Mouse (Mus musculus): ENCODE measurements around the gene Clk2. TPM values are rescaled to one million over a fixed set of nuclear protein-coding genes. Genes with fewer than 3 reads are reported as not detected.
"Not testable (repeated sequence)": the region's sequence is repeated elsewhere in the genome, so short reads cannot be mapped to it uniquely, and the experiment has no call there.

Gene Clk2
- polyA plus RNA-seq, 1 experiment from 2014 or later = 50.3 TPM

DNA sequence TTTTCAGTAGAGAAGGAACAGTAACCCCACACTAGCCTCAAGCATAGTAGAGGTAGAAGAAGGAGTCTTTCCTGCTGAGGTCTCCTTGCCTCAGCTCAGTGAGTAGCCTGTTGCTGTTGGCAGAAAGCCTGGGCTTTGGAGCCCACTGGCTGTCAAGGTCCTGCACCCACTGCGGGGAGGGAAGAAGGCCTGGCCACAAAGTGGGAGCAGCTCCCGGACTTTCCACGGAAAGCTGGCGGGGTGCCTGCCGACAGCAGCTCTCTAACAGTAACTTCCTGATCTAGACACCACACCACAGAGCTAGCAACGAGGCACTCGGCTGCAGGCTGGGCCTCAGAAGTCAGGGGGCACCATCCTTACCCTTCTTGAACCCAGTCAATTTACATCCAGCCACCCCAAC is 46.1 kb downstream of the Clk2 start:
- ATAC-seq (ENCODE audit: insufficient number of reproducible peaks, insufficient read depth, low FRiP score, low TSS enrichment, low read depth) = no peak
- Histone ChIP-seq H3K4me3 (replicated peaks) (no peak overlapping the region), H3K4me2 (no peak overlapping the region), H3K27me3 (no peaks in the 10 kb centered on the region), H3K36me3 (peaks cover 57% of the 10 kb centered on the region), H3K9me3 (no peaks in the 10 kb centered on the region), H3K9ac (replicated peaks) (no peak overlapping the region), H3K27ac (no peak overlapping the region), H3K4me1 (replicated peaks) (peaks cover 22% of the 10 kb centered on the region)
- WGBS = 86% methylated on average over 7 of the region's 7 CpGs

DNA sequence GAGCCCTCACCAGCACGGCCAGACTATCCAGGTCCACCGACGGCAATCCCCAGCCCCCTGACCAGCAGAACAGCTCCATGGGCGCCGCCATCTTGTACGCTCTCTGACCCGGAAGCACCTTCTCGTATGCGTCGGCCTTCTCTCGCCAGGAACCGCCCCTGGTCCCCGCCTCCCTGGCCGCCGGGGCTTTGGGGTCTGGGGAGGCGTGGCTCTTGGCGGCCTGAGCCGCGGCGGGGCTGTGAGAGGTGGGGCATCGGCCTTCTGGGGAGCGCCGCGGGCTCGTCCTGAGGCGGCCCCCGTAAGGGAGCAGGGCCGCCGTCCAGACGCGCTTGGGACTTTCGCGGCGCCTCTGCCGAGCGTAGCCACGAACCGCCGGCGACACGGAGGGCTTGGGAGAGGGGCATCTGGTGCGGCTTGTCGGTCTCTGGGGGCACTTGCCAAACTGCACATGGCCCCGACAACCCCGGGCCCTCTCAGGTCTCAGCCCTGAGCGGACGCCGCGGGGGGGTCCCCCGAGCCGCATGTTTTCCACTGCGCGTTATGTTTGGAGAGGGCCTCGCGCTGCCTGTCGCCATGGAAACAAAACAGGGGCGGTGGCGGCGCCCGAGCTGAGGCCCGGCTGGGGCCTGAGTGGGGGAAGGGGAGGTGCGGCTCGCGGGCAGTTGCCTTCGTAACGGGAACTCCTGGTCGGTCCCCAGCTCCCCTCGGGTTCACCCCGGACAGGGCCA is 49.4 kb downstream of the Clk2 start:
- peak; percentile 87 for ATAC-seq (ENCODE audit: insufficient number of reproducible peaks, insufficient read depth, low FRiP score, low TSS enrichment, low read depth)
- Histone ChIP-seq H3K4me1 (replicated peaks) (peaks cover 27% of the 10 kb centered on the region), H3K4me2 (peak overlapping the region; percentile 81), H3K27ac (peak overlapping the region; percentile 99), H3K9ac (replicated peaks) (peak overlapping the region; percentile 74), H3K9me3 (no peaks in the 10 kb centered on the region), H3K36me3 (peaks cover 38% of the 10 kb centered on the region), H3K4me3 (replicated peaks) (peak overlapping the region; percentile 80), H3K27me3 (no peaks in the 10 kb centered on the region)
- under 1% methylated on average over 69 of the region's 69 CpGs for WGBS

DNA sequence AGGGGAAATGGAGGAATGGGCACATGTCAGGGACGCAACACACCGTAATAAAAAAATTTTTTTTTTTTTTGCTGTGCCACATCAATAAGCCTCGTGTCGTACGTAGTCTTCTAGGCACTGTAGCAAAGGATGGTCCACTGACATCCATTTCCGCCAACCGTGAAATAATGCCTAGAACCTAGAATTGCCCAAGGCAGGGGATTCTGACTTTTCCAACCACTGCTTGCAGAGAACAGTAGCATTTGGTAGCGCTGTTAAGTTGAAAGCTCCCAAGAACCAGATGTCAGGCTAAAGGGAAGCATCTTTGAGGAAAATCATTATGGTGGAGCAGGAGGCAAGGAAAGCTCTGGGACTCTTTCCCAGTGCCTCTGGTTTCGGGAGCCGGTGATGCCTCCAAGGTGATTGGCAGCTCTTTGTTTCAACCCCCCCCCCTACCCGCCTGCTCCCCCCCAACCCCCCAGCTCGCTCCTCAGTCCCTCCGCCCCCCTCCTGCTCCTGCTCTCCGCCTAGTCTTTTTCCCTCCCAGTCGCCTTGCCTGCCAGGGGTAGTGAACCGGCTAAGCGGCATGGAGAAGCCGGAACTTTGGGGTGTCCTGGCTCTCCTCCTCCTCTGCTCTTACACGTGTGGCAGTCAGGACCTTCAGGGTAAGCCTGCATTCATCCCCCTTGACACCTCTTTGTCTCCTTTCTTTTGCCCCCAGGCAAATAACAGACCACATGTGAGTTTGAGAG is 50.3 kb downstream of the Clk2 start, which contains the start of gene Thbs3:
Thbs3 (plus strand) TSS at position 500 of the 731 bp plus-strand sequence.
- H3K4me1 ChIP-seq (replicated peaks) = peaks cover 27% of the 10 kb centered on the region

DNA sequence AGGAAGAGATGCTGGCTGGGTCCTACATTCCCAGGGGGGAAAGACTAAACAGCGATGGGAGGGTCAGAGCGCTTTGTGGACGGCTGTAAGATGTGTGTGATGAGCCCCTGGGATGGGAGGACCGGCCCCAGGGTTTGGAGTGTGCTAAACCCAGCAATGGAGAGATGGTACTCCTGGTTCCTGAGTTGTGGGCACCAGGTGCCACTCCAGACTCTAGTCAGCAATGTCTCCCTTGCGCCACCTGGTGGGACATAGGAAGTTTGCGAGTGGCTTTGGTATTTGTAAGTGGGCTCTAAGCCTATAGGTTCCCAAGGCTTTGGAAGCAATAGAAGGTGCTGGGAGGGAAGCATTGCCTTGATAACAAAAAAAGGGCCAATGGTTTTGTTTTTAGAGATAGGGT is 51.3 kb downstream of the Clk2 start:
- WGBS = under 1% methylated on average over 6 of the region's 6 CpGs
- peak; percentile 15; the same call in 1 of the 2 replicates for ATAC-seq (ENCODE audit: insufficient number of reproducible peaks, insufficient read depth, low FRiP score, low TSS enrichment, low read depth)
- Histone ChIP-seq H3K4me2 (peak overlapping the region; percentile 81), H3K4me3 (replicated peaks) (peak overlapping the region; percentile 80), H3K27ac (peak overlapping the region; percentile 99), H3K4me1 (replicated peaks) (peaks cover 27% of the 10 kb centered on the region), H3K9ac (replicated peaks) (peak overlapping the region; percentile 74; the same call in 1 of the 2 replicates), H3K27me3 (no peaks in the 10 kb centered on the region), H3K36me3 (peaks cover 35% of the 10 kb centered on the region), H3K9me3 (no peaks in the 10 kb centered on the region)

More for the DNA sequence above, 50.3 kb downstream of the Clk2 start, which contains the start of gene Thbs3:
- ATAC-seq (ENCODE audit: insufficient number of reproducible peaks, insufficient read depth, low FRiP score, low TSS enrichment, low read depth) = no peak
- H3K9me3 ChIP-seq = no peaks in the 10 kb centered on the region
- H3K36me3 ChIP-seq = peaks cover 37% of the 10 kb centered on the region
- peak within 1 kb of the TSS; percentile 80 for H3K4me3 ChIP-seq (replicated peaks)
- H3K27me3 ChIP-seq = no peaks in the 10 kb centered on the region
- H3K9ac ChIP-seq (replicated peaks) = peak within 1 kb of the TSS; percentile 74
- H3K27ac ChIP-seq = peak within 1 kb of the TSS; percentile 99
- H3K4me2 ChIP-seq = peak within 1 kb of the TSS; percentile 81
- WGBS = 1% methylated on average over 19 of the region's 19 CpGs

DNA sequence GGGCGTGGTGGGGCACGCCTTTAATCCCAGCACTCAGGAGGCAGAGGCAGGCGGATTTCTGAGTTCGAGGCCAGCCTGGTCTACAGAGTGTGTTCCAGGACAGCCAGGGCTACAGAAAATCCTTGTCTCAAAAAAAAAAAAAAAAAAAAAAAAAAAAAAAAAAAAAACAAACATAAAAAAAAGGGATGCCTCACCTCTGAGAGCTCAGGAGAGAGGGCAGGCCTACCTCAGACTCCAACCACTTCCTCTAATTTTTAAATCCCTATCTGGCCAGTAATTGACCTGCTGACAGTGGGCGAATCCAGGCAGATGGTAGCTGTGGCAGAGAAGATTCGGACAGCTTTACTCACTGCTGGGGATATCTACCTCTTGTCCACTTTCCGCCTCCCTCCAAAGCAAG is 51.8 kb downstream of the Clk2 start:
- not testable (repeated sequence) for H3K9ac ChIP-seq (replicated peaks); H3K4me3 ChIP-seq (replicated peaks); H3K27me3 ChIP-seq; H3K27ac ChIP-seq; ATAC-seq (ENCODE audit: insufficient number of reproducible peaks, insufficient read depth, low FRiP score, low TSS enrichment, low read depth); H3K9me3 ChIP-seq
- Histone ChIP-seq H3K36me3 (peaks cover 37% of the 10 kb centered on the region), H3K4me1 (replicated peaks) (peaks cover 27% of the 10 kb centered on the region), H3K4me2 (peak overlapping the region; percentile 81)
- 73% methylated on average over 7 of the region's 7 CpGs for WGBS

DNA sequence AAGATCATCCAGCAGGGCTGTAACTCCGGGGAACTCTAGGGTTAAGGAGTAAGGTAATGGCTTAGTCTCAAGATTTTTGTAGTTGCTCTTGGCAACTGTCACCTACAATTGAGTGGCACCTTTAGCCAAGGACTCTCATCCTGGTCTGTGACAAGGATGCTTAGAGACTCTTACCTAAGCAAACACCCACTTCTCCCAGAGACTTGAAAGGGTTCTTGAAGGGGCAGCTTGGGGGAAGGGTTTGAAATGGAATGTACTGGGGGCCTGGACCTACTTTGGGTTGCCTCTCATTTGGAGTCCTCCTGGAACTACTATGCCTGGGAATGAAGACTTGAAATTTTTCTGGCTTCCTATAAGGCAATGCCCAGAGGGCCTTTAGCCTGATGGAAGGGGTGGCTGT is 53.7 kb downstream of the Clk2 start:
- Histone ChIP-seq H3K27ac (no peak overlapping the region), H3K4me2 (no peak overlapping the region), H3K4me3 (replicated peaks) (no peak overlapping the region), H3K9me3 (no peaks in the 10 kb centered on the region), H3K4me1 (replicated peaks) (peaks cover 16% of the 10 kb centered on the region), H3K9ac (replicated peaks) (no peak overlapping the region), H3K27me3 (no peaks in the 10 kb centered on the region), H3K36me3 (peaks cover 52% of the 10 kb centered on the region)
- no peak for ATAC-seq (ENCODE audit: insufficient number of reproducible peaks, insufficient read depth, low FRiP score, low TSS enrichment, low read depth)
- WGBS = 93% methylated on average over 1 of the region's 1 CpGs

DNA sequence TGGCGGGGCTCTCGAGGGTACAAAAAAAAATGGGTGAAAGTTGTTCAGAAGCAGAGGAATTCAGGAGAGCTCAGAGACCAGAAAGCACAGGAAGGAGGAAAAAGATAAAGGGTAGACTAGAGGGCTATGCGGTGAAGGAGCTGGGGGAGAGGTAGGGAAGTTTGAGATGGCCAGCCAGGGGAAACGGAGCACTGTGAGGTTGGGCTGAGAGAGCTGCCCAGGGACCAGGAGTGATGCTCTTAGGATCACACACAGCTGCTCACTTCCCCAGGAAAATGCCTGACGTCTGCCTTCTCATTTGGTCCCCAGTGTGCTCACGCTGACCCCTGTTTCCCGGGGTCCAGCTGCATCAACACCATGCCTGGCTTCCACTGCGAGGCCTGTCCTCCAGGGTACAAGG is 55.0 kb downstream of the Clk2 start:
- no peak overlapping the region for H3K27ac ChIP-seq
- no peak for ATAC-seq (ENCODE audit: insufficient number of reproducible peaks, insufficient read depth, low FRiP score, low TSS enrichment, low read depth)
- H3K4me3 ChIP-seq (replicated peaks) = no peak overlapping the region
- H3K4me1 ChIP-seq (replicated peaks) = peaks cover 16% of the 10 kb centered on the region
- H3K9me3 ChIP-seq = no peaks in the 10 kb centered on the region
- H3K9ac ChIP-seq (replicated peaks) = 0 out of 2 replicates have a peak overlapping the region, but pooled peaks have one; percentile 27
- WGBS = 36% methylated on average over 8 of the region's 8 CpGs
- H3K4me2 ChIP-seq = no peak overlapping the region
- H3K36me3 ChIP-seq = peaks cover 64% of the 10 kb centered on the region
- no peaks in the 10 kb centered on the region for H3K27me3 ChIP-seq

DNA sequence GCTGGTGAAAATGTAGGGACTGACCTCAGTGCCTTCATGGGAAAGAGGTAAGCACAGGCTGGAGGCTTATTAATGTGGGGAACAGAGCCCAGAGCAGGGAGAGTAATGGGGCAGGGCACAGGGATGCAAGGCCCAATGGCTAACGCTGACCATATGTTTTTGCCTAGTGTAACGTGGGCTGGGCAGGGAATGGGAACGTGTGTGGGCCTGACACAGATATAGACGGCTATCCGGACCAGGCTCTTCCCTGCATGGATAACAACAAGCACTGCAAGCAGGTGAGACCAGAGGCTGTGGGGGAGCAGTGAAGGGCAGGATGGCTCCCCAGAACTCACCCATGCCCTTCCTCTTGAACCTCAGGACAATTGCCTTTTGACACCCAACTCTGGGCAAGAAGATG is 56.6 kb downstream of the Clk2 start:
- Histone ChIP-seq H3K9ac (replicated peaks) (no peak overlapping the region), H3K27ac (no peak overlapping the region), H3K36me3 (peaks cover 72% of the 10 kb centered on the region), H3K27me3 (peaks cover 3% of the 10 kb centered on the region; the same call in 1 of the 2 replicates), H3K4me3 (replicated peaks) (no peak overlapping the region), H3K4me1 (replicated peaks) (peaks cover 12% of the 10 kb centered on the region), H3K9me3 (no peaks in the 10 kb centered on the region), H3K4me2 (no peak overlapping the region)
- no peak for ATAC-seq (ENCODE audit: insufficient number of reproducible peaks, insufficient read depth, low FRiP score, low TSS enrichment, low read depth)
- WGBS = 38% methylated on average over 5 of the region's 5 CpGs

DNA sequence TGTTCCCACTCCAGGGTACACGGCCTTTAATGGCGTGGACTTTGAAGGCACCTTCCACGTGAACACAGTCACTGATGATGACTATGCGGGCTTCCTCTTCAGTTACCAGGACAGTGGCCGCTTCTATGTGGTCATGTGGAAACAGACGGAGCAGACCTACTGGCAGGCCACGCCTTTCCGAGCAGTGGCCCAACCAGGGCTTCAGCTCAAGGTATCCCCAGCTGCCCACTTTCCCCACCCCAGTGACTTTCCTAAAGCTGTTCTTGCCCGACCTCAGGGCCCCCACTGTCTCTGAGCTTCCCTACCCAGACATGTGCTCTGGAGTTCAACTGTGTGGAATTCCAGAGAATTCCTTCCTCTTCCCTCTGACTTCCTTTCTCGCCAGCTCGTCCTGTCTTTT is 60.2 kb downstream of the Clk2 start:
- Histone ChIP-seq H3K4me2 (peak overlapping the region; percentile 96; the same call in 1 of the 2 replicates), H3K9me3 (no peaks in the 10 kb centered on the region), H3K4me3 (replicated peaks) (no peak overlapping the region), H3K36me3 (peaks cover 51% of the 10 kb centered on the region), H3K9ac (replicated peaks) (0 out of 2 replicates have a peak overlapping the region, but pooled peaks have one; percentile 12), H3K27me3 (peaks cover 14% of the 10 kb centered on the region), H3K4me1 (replicated peaks) (peaks cover 35% of the 10 kb centered on the region), H3K27ac (no peak overlapping the region)
- 84% methylated on average over 11 of the region's 11 CpGs for WGBS
- ATAC-seq (ENCODE audit: insufficient number of reproducible peaks, insufficient read depth, low FRiP score, low TSS enrichment, low read depth) = no peak

DNA sequence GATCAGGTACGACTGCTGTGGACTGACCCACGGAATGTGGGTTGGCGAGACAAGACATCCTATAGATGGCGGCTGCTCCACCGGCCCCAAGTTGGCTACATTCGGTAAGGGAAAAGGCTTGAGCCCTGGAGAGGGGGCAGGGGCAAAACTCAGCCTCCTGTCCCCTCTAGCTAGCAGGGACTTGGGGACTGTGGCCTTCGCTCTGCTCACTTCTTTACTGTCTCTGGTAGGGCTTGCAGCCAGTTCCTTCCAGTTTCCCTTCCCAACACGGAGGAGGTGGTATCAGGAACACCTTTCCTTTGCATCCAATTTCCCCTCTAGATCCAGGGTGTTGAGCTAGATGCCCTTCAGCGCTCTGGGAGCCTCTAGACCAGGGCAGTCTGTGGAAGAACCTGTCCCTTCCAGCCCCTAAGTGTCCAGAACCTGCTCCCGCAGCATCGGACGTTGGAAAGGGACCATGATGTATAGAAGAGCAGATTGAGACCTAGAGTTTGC is 60.8 kb downstream of the Clk2 start:
- H3K4me1 ChIP-seq (replicated peaks) = peaks cover 35% of the 10 kb centered on the region

DNA sequence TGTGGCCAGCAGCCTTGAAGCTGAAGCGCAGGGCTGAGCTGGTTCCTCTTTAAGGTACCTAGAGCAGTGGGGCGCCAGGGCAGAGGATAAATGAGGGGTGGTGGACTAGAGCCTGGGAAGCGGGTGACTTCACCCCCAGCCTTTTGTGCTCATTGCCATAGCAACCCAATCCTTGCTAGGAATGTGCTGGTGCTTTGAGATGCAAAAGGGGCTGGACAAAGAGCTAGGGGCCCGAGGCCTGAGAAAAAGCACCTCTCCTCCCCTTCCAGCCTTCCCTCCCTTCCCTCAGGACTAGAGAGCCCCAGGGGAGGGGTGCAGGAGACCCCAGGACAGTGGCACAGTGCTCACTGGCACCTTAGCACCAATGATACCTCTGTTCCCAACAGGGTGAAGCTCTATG is 61.3 kb downstream of the Clk2 start:
- H3K36me3 ChIP-seq = peaks cover 42% of the 10 kb centered on the region
- H3K4me1 ChIP-seq (replicated peaks) = peaks cover 35% of the 10 kb centered on the region
- H3K9me3 ChIP-seq = no peaks in the 10 kb centered on the region
- peak overlapping the region; percentile 96 for H3K4me2 ChIP-seq
- no peak for ATAC-seq (ENCODE audit: insufficient number of reproducible peaks, insufficient read depth, low FRiP score, low TSS enrichment, low read depth)
- peaks cover 26% of the 10 kb centered on the region for H3K27me3 ChIP-seq
- 34% methylated on average over 4 of the region's 4 CpGs for WGBS
- peak overlapping the region; percentile 45; the same call in 1 of the 2 replicates for H3K27ac ChIP-seq
- H3K4me3 ChIP-seq (replicated peaks) = peak overlapping the region; percentile 51
- peak overlapping the region; percentile 67; the same call in 1 of the 2 replicates for H3K9ac ChIP-seq (replicated peaks)

More for the DNA sequence above, 60.8 kb downstream of the Clk2 start:
- peak overlapping the region; percentile 96 for H3K4me2 ChIP-seq
- H3K27me3 ChIP-seq = peaks cover 20% of the 10 kb centered on the region
- H3K4me3 ChIP-seq (replicated peaks) = no peak overlapping the region
- ATAC-seq (ENCODE audit: insufficient number of reproducible peaks, insufficient read depth, low FRiP score, low TSS enrichment, low read depth) = no peak
- 57% methylated on average over 12 of the region's 12 CpGs for WGBS
- peaks cover 45% of the 10 kb centered on the region for H3K36me3 ChIP-seq
- H3K27ac ChIP-seq = peak overlapping the region; percentile 45; the same call in 1 of the 2 replicates
- no peak overlapping the region for H3K9ac ChIP-seq (replicated peaks)
- H3K9me3 ChIP-seq = no peaks in the 10 kb centered on the region

All from limb, embryonic 12.5 days (tissue).